Mouse (Mus musculus) lung, adult 2 months (tissue): ENCODE data around the gene Pkd2l1. TPM values are rescaled to one million over a fixed set of nuclear protein-coding genes. Genes with fewer than 3 reads are reported as not detected.

Experiments used
- DNase-seq: peaks from one replicate; pipeline ENCODE4 v3.0.0; 2022
- H3K4me1 ChIP-seq: fragments of 200-500 bp; 2 replicates; pipeline ENCODE4 v1.6.1; 2011; ENCODE audit warnings: low read length; ENCODE audit not compliant: control insufficient read depth, insufficient read depth
- H3K4me3 ChIP-seq: fragments of 200-500 bp; replicated peaks from 2 replicates; pipeline ENCODE3; 2011; ENCODE audit warnings: low read depth, mild to moderate bottlenecking, control low read depth, low read length; ENCODE audit errors: extremely low read depth
- CTCF ChIP-seq: fragments of 200-500 bp; IDR thresholded peaks from 2 replicates; pipeline ENCODE4 v1.5.1; 2011; ENCODE audit warnings: mild to moderate bottlenecking, low read length, control low read depth; ENCODE audit not compliant: insufficient read depth
- POLR2A ChIP-seq: fragments of 200-500 bp; IDR thresholded peaks from 2 replicates; pipeline ENCODE4 v1.6.1; 2011; ENCODE audit warnings: low read depth, mild to moderate bottlenecking, control low read depth, low read length, borderline replicate concordance; ENCODE audit errors: extremely low read depth
- WGBS: fragments of 180-500 bp; shearing (Covaris S2); methylation state at CpG from one replicate; pipeline ENCODE4 v1.1.7; 2018; 5-methylcytosine and 5-hydroxymethylcytosine counted together
- polyA plus RNA-seq: library from polyadenylated mRNA; depleted of rRNA; stranded (reverse); fragments of >200 nt; gene quantifications from 2 replicates; pipeline ENCODE4 v1.2.3, GENCODE M21; 2012

Gene Pkd2l1
- polyA plus RNA-seq, 1 experiment, result 0.06 TPM

DNA sequence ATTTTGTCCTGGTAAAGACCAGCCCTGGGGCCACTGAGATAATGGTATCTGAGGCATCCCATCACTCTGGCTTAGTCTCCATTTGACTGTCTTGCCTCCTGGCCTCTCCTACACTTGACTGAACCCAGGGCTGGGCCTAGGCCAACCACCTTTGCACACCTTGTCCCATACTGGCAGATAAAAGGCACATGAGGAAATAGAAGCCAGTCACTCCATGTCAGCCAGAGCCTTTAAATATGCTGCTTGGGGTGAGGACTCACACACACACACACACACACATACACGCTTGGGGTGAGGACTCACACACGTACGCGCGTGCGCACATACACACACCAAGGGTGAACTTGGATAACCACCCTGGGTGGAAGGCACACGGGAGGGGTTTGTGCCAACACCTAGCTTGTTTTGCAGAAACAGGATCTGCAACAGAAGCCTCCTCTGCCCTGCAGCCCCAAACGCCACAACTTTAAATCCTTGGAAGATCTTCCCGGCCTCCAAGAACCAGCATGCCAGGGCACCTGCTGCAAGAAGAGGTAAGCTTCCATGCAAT is 10.8 kb upstream of the Pkd2l1 start, which contains the start of gene Scd3:
TSS of gene Scd3 (plus strand) at position 255 of the 550 bp plus-strand sequence.
- WGBS, result 90% methylated on average over 9 of the region's 9 CpGs
- Histone ChIP-seq H3K4me3 (no peak within 1 kb of the TSS), H3K4me1 (no peaks in the 10 kb centered on the region)
- DNase-seq, result no peak
- TF ChIP-seq POLR2A, result no peak
- no peak for TF ChIP-seq CTCF

DNA sequence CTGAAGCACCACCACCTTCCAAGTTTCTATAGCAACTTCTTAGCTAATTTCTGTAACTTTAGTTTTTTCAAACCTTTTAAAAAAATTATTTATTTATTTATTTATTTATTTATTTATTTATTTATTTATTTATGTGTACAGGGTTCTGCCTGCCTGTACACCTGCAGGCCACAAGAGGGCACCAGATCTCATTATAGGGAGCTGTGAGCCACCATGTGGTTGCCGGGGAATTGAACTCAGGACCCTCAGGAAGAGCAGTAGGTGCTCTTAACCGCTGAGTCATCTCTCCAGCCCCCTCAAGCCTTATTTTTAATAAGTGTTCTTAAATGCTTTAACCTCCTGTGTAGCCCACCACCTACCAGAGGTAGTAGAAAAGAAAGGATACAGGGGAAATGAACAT is 6.7 kb upstream of the Pkd2l1 start:
- no peak for TF ChIP-seq POLR2A
- TF ChIP-seq CTCF, result peak; percentile 37
- Histone ChIP-seq H3K4me3 (no peak overlapping the region), H3K4me1 (no peaks in the 10 kb centered on the region)
- DNase-seq, result no peak
- 79% methylated on average over 2 of the region's 2 CpGs for WGBS

- TF ChIP-seq CTCF (no peak), POLR2A (no peak)
- no peak overlapping the region for H3K4me3 ChIP-seq
- no peak for DNase-seq
- no peaks in the 10 kb centered on the region for H3K4me1 ChIP-seq
- WGBS, result 78% methylated on average over 6 of the region's 6 CpGs
Observed at GRCm38 (mm10) chr19:44198494-44198893, 6.3 kb upstream of the Pkd2l1 start.

GRCm38 (mm10) chr19:44197053-44197852 is 5.0 kb upstream of the Pkd2l1 start:
- Histone ChIP-seq H3K4me1 (no peaks in the 10 kb centered on the region), H3K4me3 (no peak overlapping the region)
- no peak for DNase-seq
- TF ChIP-seq CTCF, result no peak
- WGBS, result 71% methylated on average over 10 of the region's 10 CpGs

DNA sequence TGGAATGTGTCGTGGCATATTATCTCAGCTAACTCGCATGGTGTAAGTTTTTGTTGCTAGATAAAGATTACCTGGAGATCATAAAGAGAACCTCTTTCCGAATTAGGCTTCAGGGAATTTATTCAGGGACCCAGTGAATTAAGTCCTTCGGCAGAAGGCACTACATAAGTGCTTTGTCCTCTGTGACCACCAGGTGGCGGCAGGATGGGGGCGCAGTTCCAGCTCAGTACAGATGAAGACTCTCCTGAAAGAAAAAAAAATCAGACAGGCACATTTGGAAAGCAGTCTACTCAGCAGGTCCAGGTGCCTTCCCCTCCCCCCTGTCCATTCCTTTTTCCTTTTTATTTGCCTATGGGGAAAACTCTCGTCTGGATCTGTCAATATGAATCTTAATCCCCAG is 2.9 kb upstream of the Pkd2l1 start:
- TF ChIP-seq POLR2A, result no peak
- peak; percentile 83 for TF ChIP-seq CTCF
- DNase-seq, result peak; percentile 57
- no peaks in the 10 kb centered on the region for H3K4me1 ChIP-seq
- WGBS, result 19% methylated on average over 7 of the region's 7 CpGs
- H3K4me3 ChIP-seq, result no peak overlapping the region

DNA sequence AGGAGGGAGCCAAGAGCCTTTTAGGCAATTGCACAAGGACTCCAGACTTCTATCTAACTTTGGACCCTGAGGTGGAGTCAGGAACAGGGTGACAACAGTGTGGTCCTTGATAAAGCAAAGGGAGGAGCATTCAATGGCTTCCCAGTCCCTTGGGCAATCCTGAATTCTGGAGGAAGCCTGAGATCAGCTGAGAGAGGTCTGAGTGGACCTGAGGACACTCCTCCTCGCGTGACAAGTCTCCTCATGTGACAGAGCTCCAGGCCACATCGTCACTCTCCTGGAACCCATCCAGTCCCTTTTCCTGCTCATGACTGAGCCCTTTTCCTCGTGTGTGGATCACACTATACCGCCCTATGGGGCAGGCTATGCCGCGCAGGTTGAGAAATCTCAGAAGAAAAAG is 1.7 kb upstream of the Pkd2l1 start:
- Histone ChIP-seq H3K4me3 (no peak overlapping the region), H3K4me1 (no peaks in the 10 kb centered on the region)
- peak; percentile 33 for DNase-seq
- TF ChIP-seq CTCF, result no peak
- TF ChIP-seq POLR2A, result no peak
- 35% methylated on average over 7 of the region's 7 CpGs for WGBS

- Histone ChIP-seq H3K4me1 (no peaks in the 10 kb centered on the region), H3K4me3 (no peak overlapping the region)
- WGBS, result 72% methylated on average over 4 of the region's 4 CpGs
- no peak for TF ChIP-seq POLR2A
- no peak for TF ChIP-seq CTCF
- DNase-seq, result no peak
Observed at GRCm38 (mm10) chr19:44189056-44189455, 3.2 kb downstream of the Pkd2l1 start.

- WGBS, result 61% methylated on average over 3 of the region's 3 CpGs
- Histone ChIP-seq H3K4me1 (no peaks in the 10 kb centered on the region), H3K4me3 (no peak overlapping the region)
- no peak for DNase-seq
- no peak for TF ChIP-seq CTCF
- TF ChIP-seq POLR2A, result no peak
Observed at GRCm38 (mm10) chr19:44183968-44184367, 8.3 kb downstream of the Pkd2l1 start.

- no peak for TF ChIP-seq CTCF
- Histone ChIP-seq H3K4me1 (no peaks in the 10 kb centered on the region), H3K4me3 (no peak overlapping the region)
- WGBS, result 50% methylated on average over 1 of the region's 1 CpGs
- DNase-seq, result no peak
Observed at GRCm38 (mm10) chr19:44180502-44180901, 11.7 kb downstream of the Pkd2l1 start.

- TF ChIP-seq POLR2A (no peak), CTCF (no peak)
- no peaks in the 10 kb centered on the region for H3K4me1 ChIP-seq
- no peak for DNase-seq
- no peak overlapping the region for H3K4me3 ChIP-seq
- WGBS, result 64% methylated on average over 3 of the region's 3 CpGs
Observed at GRCm38 (mm10) chr19:44176741-44177140, 15.5 kb downstream of the Pkd2l1 start.
